Mouse (Mus musculus) MEL (cell line): ENCODE measurements around the gene Taok2. TPM values are rescaled to one million over a fixed set of nuclear protein-coding genes. Genes with fewer than 3 reads are reported as not detected.

Source experiments
- DNase-seq: peaks from one replicate; pipeline ENCODE4 v3.0.0; 2011; ENCODE audit warnings: low read depth, low spot score
- H3K27ac ChIP-seq: 2 replicates; pipeline ENCODE4 v1.5.1; 2012; ENCODE audit warnings: low read depth, mild to moderate bottlenecking, control low read depth, low read length, moderate library complexity; ENCODE audit not compliant: control insufficient read depth
- H3K27me3 ChIP-seq, 2 experiments: fragments of 150-350 bp in 1 of 2; sonication (generic) in 1 of 2; 2 replicates each; pipeline ENCODE4 v1.6.1; 2012; ENCODE audit warnings: low read length in 2 of 2, mild to moderate bottlenecking in 2 of 2, improper control_type of control experiment in 1 of 2, moderate library complexity in 1 of 2; ENCODE audit not compliant: insufficient read depth in 2 of 2, control insufficient read depth in 1 of 2
- H3K36me3 ChIP-seq, 2 experiments: 2 replicates each; pipeline ENCODE4 v1.6.1; 2012 to 2014; ENCODE audit warnings: low read length in 2 of 2, improper control_type of control experiment in 1 of 2, inconsistent platforms in 1 of 2, mild to moderate bottlenecking in 1 of 2; ENCODE audit not compliant: insufficient read depth in 2 of 2, control insufficient read depth in 1 of 2
- H3K4me1 ChIP-seq, 2 experiments: fragments of 150-350 bp in 1 of 2; sonication (generic) in 1 of 2; 2 replicates each; pipeline ENCODE4 v1.6.1; 2012; ENCODE audit warnings: low read length in 2 of 2, improper control_type of control experiment in 1 of 2, mild to moderate bottlenecking in 1 of 2; ENCODE audit not compliant: insufficient read depth in 2 of 2, control insufficient read depth in 1 of 2
- H3K4me3 ChIP-seq, 2 experiments: fragments of 150-350 bp in 1 of 2; sonication (generic) in 1 of 2; 2 replicates each; pipeline ENCODE4 v1.5.1; 2012; ENCODE audit warnings: low read depth in 2 of 2, low read length in 2 of 2, mild to moderate bottlenecking in 2 of 2, moderate library complexity in 2 of 2, control low read depth in 1 of 2, improper control_type of control experiment in 1 of 2; ENCODE audit not compliant: control insufficient read depth in 1 of 2, insufficient read depth in 1 of 2
- H3K79me2 ChIP-seq: 2 replicates; pipeline ENCODE4 v1.6.1; 2012; ENCODE audit warnings: mild to moderate bottlenecking, low read length, moderate library complexity; ENCODE audit not compliant: control insufficient read depth, poor library complexity, insufficient read depth
- H3K9ac ChIP-seq: 2 replicates; pipeline ENCODE4 v1.6.1; 2012; ENCODE audit warnings: low read depth, mild to moderate bottlenecking, control low read depth, low read length, moderate library complexity; ENCODE audit not compliant: control insufficient read depth, poor library complexity, severe bottlenecking
- H3K9me3 ChIP-seq: fragments of 150-350 bp; sonication (generic); replicated peaks from 2 replicates; pipeline ENCODE4 v1.6.1; 2012; ENCODE audit warnings: mild to moderate bottlenecking, low read length, improper control_type of control experiment, moderate library complexity; ENCODE audit not compliant: insufficient read depth
- BHLHE40 ChIP-seq: IDR thresholded peaks from 2 replicates; pipeline ENCODE4 v1.6.1; 2012; ENCODE audit warnings: low read depth, mild to moderate bottlenecking, inconsistent platforms, low read length, improper control_type of control experiment, borderline replicate concordance
- CHD1 ChIP-seq: IDR thresholded peaks from 2 replicates; pipeline ENCODE4 v1.6.1; 2012; ENCODE audit warnings: low read depth, mild to moderate bottlenecking, inconsistent platforms, low read length, improper control_type of control experiment
- CHD2 ChIP-seq: IDR thresholded peaks from 2 replicates; pipeline ENCODE4 v1.6.1; 2011; ENCODE audit warnings: low read length, improper control_type of control experiment
- CTCF ChIP-seq, 3 experiments: IDR thresholded peaks in 2 of 3; conservative IDR thresholded peaks in 1 of 3; 2 replicates each; pipeline ENCODE4 v1.5.1; 2011 to 2012; ENCODE audit warnings: low read length in 3 of 3, low read depth in 2 of 3, mild to moderate bottlenecking in 2 of 3, improper control_type of control experiment in 1 of 3, inconsistent platforms in 1 of 3, mixed read lengths in 1 of 3, moderate library complexity in 1 of 3; ENCODE audit not compliant: control insufficient read depth in 1 of 3, insufficient read depth in 1 of 3, poor library complexity in 1 of 3, severe bottlenecking in 1 of 3
- E2F4 ChIP-seq: IDR thresholded peaks from 2 replicates; pipeline ENCODE4 v1.6.1; 2011; ENCODE audit warnings: low read depth, low read length, improper control_type of control experiment, borderline replicate concordance
- ELF1 ChIP-seq: IDR thresholded peaks from 2 replicates; pipeline ENCODE4 v1.6.1; 2014; ENCODE audit warnings: low read depth, mild to moderate bottlenecking, inconsistent platforms, low read length, improper control_type of control experiment, moderate library complexity
- EP300 ChIP-seq, 2 experiments: IDR thresholded peaks; 2 replicates each; pipeline ENCODE4 v1.6.1; 2011; ENCODE audit warnings: improper control_type of control experiment in 2 of 2, low read length in 2 of 2, low read depth in 1 of 2, mild to moderate bottlenecking in 1 of 2
- ETS1 ChIP-seq: IDR thresholded peaks from 2 replicates; pipeline ENCODE4 v1.6.1; 2012; ENCODE audit warnings: low read depth, mild to moderate bottlenecking, inconsistent platforms, low read length, improper control_type of control experiment, moderate library complexity
- GABPA ChIP-seq: IDR thresholded peaks from 2 replicates; pipeline ENCODE4 v1.6.1; 2012; ENCODE audit warnings: low read depth, mild to moderate bottlenecking, inconsistent platforms, low read length, improper control_type of control experiment, moderate library complexity
- GATA1 ChIP-seq: IDR thresholded peaks from 2 replicates; pipeline ENCODE4 v1.6.1; 2011; ENCODE audit warnings: low read depth, low read length, improper control_type of control experiment
- HCFC1 ChIP-seq: IDR thresholded peaks from 2 replicates; pipeline ENCODE4 v1.6.1; 2012; ENCODE audit warnings: low read depth, mild to moderate bottlenecking, inconsistent platforms, low read length, improper control_type of control experiment, moderate library complexity
- JUND ChIP-seq: IDR thresholded peaks from 2 replicates; pipeline ENCODE4 v1.6.1; 2011; ENCODE audit warnings: low read depth, mild to moderate bottlenecking, improper control_type of control experiment, low read length
- KAT2A ChIP-seq: conservative IDR thresholded peaks from 2 replicates; pipeline ENCODE4 v1.6.1; 2012; ENCODE audit warnings: low read depth, low read length, improper control_type of control experiment, inconsistent platforms
- MAFK ChIP-seq: IDR thresholded peaks from 2 replicates; pipeline ENCODE4 v1.6.1; 2011; ENCODE audit warnings: low read depth, mild to moderate bottlenecking, low read length, improper control_type of control experiment, borderline replicate concordance
- MAX ChIP-seq: IDR thresholded peaks from 2 replicates; pipeline ENCODE4 v1.6.1; 2011; ENCODE audit warnings: low read length, improper control_type of control experiment
- MAZ ChIP-seq: IDR thresholded peaks from 2 replicates; pipeline ENCODE4 v1.6.1; 2012; ENCODE audit warnings: low read depth, mild to moderate bottlenecking, inconsistent platforms, low read length, improper control_type of control experiment
- MEF2A ChIP-seq: IDR thresholded peaks from 2 replicates; pipeline ENCODE4 v1.6.1; 2014; ENCODE audit warnings: low read depth, mild to moderate bottlenecking, inconsistent platforms, low read length, improper control_type of control experiment; ENCODE audit not compliant: poor library complexity, insufficient replicate concordance, severe bottlenecking; ENCODE audit errors: extremely low read depth
- MXI1 ChIP-seq: IDR thresholded peaks from 2 replicates; pipeline ENCODE4 v1.6.1; 2011; ENCODE audit warnings: mild to moderate bottlenecking, low read depth, low read length, improper control_type of control experiment
- MYB ChIP-seq: IDR thresholded peaks from 2 replicates; pipeline ENCODE4 v1.6.1; 2011; ENCODE audit warnings: mild to moderate bottlenecking, low read depth, low read length, improper control_type of control experiment
- NELFE ChIP-seq: IDR thresholded peaks from 2 replicates; pipeline ENCODE4 v1.6.1; 2011; ENCODE audit warnings: low read depth, low read length, improper control_type of control experiment
- NRF1 ChIP-seq: IDR thresholded peaks from 2 replicates; pipeline ENCODE4 v1.6.1; 2014; ENCODE audit warnings: low read depth, mild to moderate bottlenecking, inconsistent platforms, low read length, improper control_type of control experiment, moderate library complexity; ENCODE audit not compliant: poor library complexity, insufficient read depth, severe bottlenecking
- POLR2A ChIP-seq, 2 experiments: IDR thresholded peaks; 2 replicates each; pipeline ENCODE4 v1.6.1; 2011 to 2012; ENCODE audit warnings: low read length in 2 of 2, mild to moderate bottlenecking in 2 of 2, control low read depth in 1 of 2, improper control_type of control experiment in 1 of 2, low read depth in 1 of 2, moderate library complexity in 1 of 2; ENCODE audit not compliant: control insufficient read depth in 1 of 2, insufficient read depth in 1 of 2, poor library complexity in 1 of 2
- POLR2AphosphoS5 ChIP-seq: IDR thresholded peaks from 2 replicates; pipeline ENCODE4 v1.6.1; 2012; ENCODE audit warnings: low read depth, borderline replicate concordance, mild to moderate bottlenecking, inconsistent platforms, low read length, moderate library complexity, mixed read lengths
- RAD21 ChIP-seq: IDR thresholded peaks from 2 replicates; pipeline ENCODE4 v1.6.1; 2011; ENCODE audit warnings: mild to moderate bottlenecking, low read depth, low read length, improper control_type of control experiment
- RCOR1 ChIP-seq: IDR thresholded peaks from 2 replicates; pipeline ENCODE4 v1.6.1; 2012; ENCODE audit warnings: low read depth, mild to moderate bottlenecking, inconsistent platforms, low read length, improper control_type of control experiment
- SIN3A ChIP-seq: IDR thresholded peaks from 2 replicates; pipeline ENCODE4 v1.6.1; 2012; ENCODE audit warnings: low read length, improper control_type of control experiment, inconsistent platforms
- SMC3 ChIP-seq: IDR thresholded peaks from 2 replicates; pipeline ENCODE4 v1.6.1; 2011; ENCODE audit warnings: low read depth, low read length, improper control_type of control experiment
- TBP ChIP-seq: IDR thresholded peaks from 2 replicates; pipeline ENCODE4 v1.8.0; 2011; ENCODE audit warnings: low read depth, low read length, improper control_type of control experiment
- TCF12 ChIP-seq: IDR thresholded peaks from 2 replicates; pipeline ENCODE4 v1.6.1; 2014; ENCODE audit warnings: low read depth, mild to moderate bottlenecking, inconsistent platforms, low read length, improper control_type of control experiment, moderate library complexity
- UBTF ChIP-seq: IDR thresholded peaks from 2 replicates; pipeline ENCODE4 v1.6.1; 2012; ENCODE audit warnings: low read depth, mild to moderate bottlenecking, inconsistent platforms, low read length, improper control_type of control experiment, moderate library complexity, borderline replicate concordance; ENCODE audit not compliant: insufficient read depth
- USF1 ChIP-seq: IDR thresholded peaks from 2 replicates; pipeline ENCODE4 v1.6.1; 2014; ENCODE audit warnings: low read depth, mild to moderate bottlenecking, inconsistent platforms, low read length, improper control_type of control experiment, moderate library complexity
- USF2 ChIP-seq, 2 experiments: IDR thresholded peaks; 2 replicates each; pipeline ENCODE4 v1.6.1; 2011 to 2012; ENCODE audit warnings: improper control_type of control experiment in 2 of 2, low read length in 2 of 2, borderline replicate concordance in 1 of 2, inconsistent platforms in 1 of 2, low read depth in 1 of 2, mild to moderate bottlenecking in 1 of 2; ENCODE audit not compliant: insufficient read depth in 1 of 2
- ZC3H11A ChIP-seq: IDR thresholded peaks from 2 replicates; pipeline ENCODE4 v1.6.1; 2012; ENCODE audit warnings: low read depth, mild to moderate bottlenecking, inconsistent platforms, low read length, improper control_type of control experiment
- ZKSCAN1 ChIP-seq: IDR thresholded peaks from 2 replicates; pipeline ENCODE4 v1.6.1; 2012; ENCODE audit warnings: low read depth, mild to moderate bottlenecking, inconsistent platforms, low read length, improper control_type of control experiment, moderate library complexity
- ZMIZ1 ChIP-seq: IDR thresholded peaks from 2 replicates; pipeline ENCODE4 v1.6.1; 2012; ENCODE audit warnings: low read depth, mild to moderate bottlenecking, inconsistent platforms, low read length, improper control_type of control experiment, moderate library complexity
- ZNF384 ChIP-seq: IDR thresholded peaks from 2 replicates; pipeline ENCODE4 v1.6.1; 2012; ENCODE audit warnings: low read depth, mild to moderate bottlenecking, inconsistent platforms, low read length, improper control_type of control experiment
- polyA plus RNA-seq, 2 experiments: library from polyadenylated mRNA; stranded (reverse) in 1 of 2; unstranded in 1 of 2; fragments of >175 nt in 1 of 2; fragments of >200 nt in 1 of 2; gene quantifications; 2 replicates each; pipeline versions ENCODE4 v1.2.1 to v1.2.4; 2012; ENCODE audit warnings: low replicate concordance in 2 of 2, low read depth in 1 of 2; ENCODE audit not compliant: insufficient read length in 2 of 2, insufficient read depth in 1 of 2, missing spikeins in 1 of 2
- total RNA-seq: library from RNA; depleted of rRNA; stranded (reverse); fragments of 300-350 nt; gene quantifications from 2 replicates; pipeline ENCODE4 v1.2.3, GENCODE M21; 2012

Gene Taok2
- total and polyA plus RNA-seq, 3 experiments, result 29.0 to 52.3 (median 34.2) TPM

GRCm38 (mm10) chr7:126821835-126822511 is 62.5 kb downstream of the Taok2 start:
- H3K27ac ChIP-seq, result no peak overlapping the region
- no peak for TF ChIP-seq RCOR1
- no peak for TF ChIP-seq JUND
- no peak for TF ChIP-seq HCFC1
- no peak for TF ChIP-seq GABPA
- peak; percentile 93 for TF ChIP-seq SMC3
- TF ChIP-seq CHD2, result no peak
- TF ChIP-seq POLR2AphosphoS5, result no peak
- peak; percentile 93 to 99 (median 96) for TF ChIP-seq CTCF (IDR thresholded peaks at IDR 0.05 in 2 of 3, conservative IDR thresholded peaks at IDR 0.05 in 1 of 3; ENCODE audit: control insufficient read depth in 1 of 3, insufficient read depth in 1 of 3, low read depth in 2 of 3, low read length in 3 of 3, poor library complexity in 1 of 3, severe bottlenecking in 1 of 3)
- no peak for TF ChIP-seq UBTF
- TF ChIP-seq CHD1, result no peak
- TF ChIP-seq MAZ, result peak; percentile 85
- no peak for TF ChIP-seq TCF12
- TF ChIP-seq MAFK, result no peak
- 0 out of 2 replicates have a peak, but pooled peaks have one; percentile 33 for TF ChIP-seq BHLHE40
- TF ChIP-seq USF2 (IDR thresholded peaks at IDR 0.05; ENCODE audit: borderline replicate concordance in 1 of 2, insufficient read depth in 1 of 2, low read depth in 1 of 2, low read length in 2 of 2), result no peak
- no peak for TF ChIP-seq ZMIZ1
- no peak for TF ChIP-seq POLR2A (IDR thresholded peaks at IDR 0.05; ENCODE audit: control insufficient read depth in 1 of 2, insufficient read depth in 1 of 2, low read depth in 1 of 2, low read length in 2 of 2, poor library complexity in 1 of 2)
- no peak for TF ChIP-seq MXI1
- no peak for TF ChIP-seq KAT2A
- TF ChIP-seq MAX, result no peak
- no peak for TF ChIP-seq TBP
- no peak for TF ChIP-seq USF1
- TF ChIP-seq MYB, result no peak
- TF ChIP-seq NRF1, result 0 out of 2 replicates have a peak, but pooled peaks have one; percentile 15
- TF ChIP-seq ZNF384, result peak; percentile 28; the same call in 1 of the 2 replicates
- 0 out of 4 replicates have a peak, but pooled peaks of 1 of the 2 experiments have one; percentile 5 for TF ChIP-seq EP300 (IDR thresholded peaks at IDR 0.05; ENCODE audit: low read depth in 1 of 2, low read length in 2 of 2)
- TF ChIP-seq NELFE, result no peak
- no peak for TF ChIP-seq MEF2A
- peak; percentile 83 for TF ChIP-seq ZC3H11A
- TF ChIP-seq ELF1, result no peak
- no peak for TF ChIP-seq ZKSCAN1
- no peak for TF ChIP-seq E2F4
- TF ChIP-seq RAD21, result peak; percentile 95
- 0 out of 2 replicates have a peak, but pooled peaks have one; percentile 10 for TF ChIP-seq GATA1
- no peak for TF ChIP-seq ETS1
- peak; percentile 55; the same call in 1 of the 2 replicates for TF ChIP-seq SIN3A

More at GRCm38 (mm10) chr7:126821835-126822511, 62.5 kb downstream of the Taok2 start:
- Histone ChIP-seq H3K9ac (peak overlapping the region; percentile 30), H3K9me3 (no peaks in the 10 kb centered on the region), H3K4me3 (no peak overlapping the region), H3K27me3 (0 out of 4 replicates have a peak, but pooled peaks cover 2% of the 10 kb centered on the region in 2 experiments), H3K36me3 (no peaks in the 10 kb centered on the region), H3K79me2 (no peaks in the 10 kb centered on the region), H3K4me1 (peaks cover 2 to 8% of the 10 kb centered on the region in 2 experiments; a peak in 2 of 4 replicates)
- peak; percentile 83 for DNase-seq
